Mouse (Mus musculus) heart, postnatal 36 days (tissue): ENCODE results near the gene Irf9. TPM values are rescaled to one million over a fixed set of nuclear protein-coding genes. Genes with fewer than 3 reads are reported as not detected.

Experiments used
- DNase-seq, 2 experiments: peaks; one replicate each; pipeline ENCODE4 v3.0.0; 2021 to 2022
- intact Hi-C: fragments of 180-260 bp; cut with DNase I; formaldehyde crosslinking; loops from one replicate; pipeline ENCODE4 v1.15.1; 2025
- total RNA-seq, 2 experiments: library from RNA; stranded (reverse); gene quantifications; 2 replicates each; pipeline ENCODE4 v1.2.3; 2021

The Irf9 gene
- total RNA-seq, 2 experiments from 2014 or later: 10.6 to 17.7 TPM

- DNase-seq: no peak
- intact Hi-C loops: no loop called here
These were observed 46.5 kb downstream of the Irf9 start, which contains the start of gene Tssk4 for GRCm38 (mm10) chr14:55649884-55650283. Tssk4 (plus strand) TSS chr14:55650184.

GRCm38 (mm10) chr14:55651528-55651927 is 48.2 kb downstream of the Irf9 start:
- DNase-seq: no peak
- intact Hi-C loops: no loop called here

DNA sequence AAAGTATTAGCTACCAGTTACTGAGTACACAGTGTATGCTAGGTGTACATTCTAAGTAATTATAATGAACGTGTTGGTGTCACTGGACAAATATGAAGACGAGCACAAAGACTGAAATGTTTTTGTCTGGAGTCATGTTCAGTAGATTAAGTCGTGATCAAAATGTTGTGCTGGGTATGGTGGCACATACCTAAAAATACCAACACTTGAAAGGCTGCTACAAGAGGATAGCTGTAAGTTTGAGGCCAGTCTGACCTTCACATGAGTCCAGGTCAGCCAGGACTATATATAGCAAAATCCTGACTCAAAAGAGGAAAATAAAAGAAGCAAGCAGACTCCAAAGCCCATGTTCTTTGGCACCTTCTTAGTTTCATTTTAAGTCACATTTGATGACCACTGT is 53.6 kb downstream of the Irf9 start:
- intact Hi-C loops: loop anchor here (2.0 kb wide), 1 partner anchor 14 kb away; the partner anchor contains the start of gene Tm9sf1
- no peak for DNase-seq

GRCm38 (mm10) chr14:55658011-55658410 is 54.6 kb downstream of the Irf9 start:
- intact Hi-C loops: no loop called here
- no peak for DNase-seq

Other genes starting within 250 kb of the Irf9 start
- 100 to 1,000 TPM; 118 to 130 TPM for gene Dhrs4, start 124.8 kb upstream of the Irf9 start, total RNA-seq
- gene Carmil3, start 112.9 kb upstream of the Irf9 start, total RNA-seq: 1 to 10 TPM; 3.1 to 3.2 TPM
- gene Cpne6, start 93.1 kb upstream of the Irf9 start, total RNA-seq: not detected
- gene Nrl, start 78.6 kb upstream of the Irf9 start, total RNA-seq: not detected
- 10 to 100 TPM; 12.9 to 13.2 TPM for gene Pck2, start 63.3 kb upstream of the Irf9 start, total RNA-seq
- 100 to 1,000 TPM; 138 to 148 TPM for gene Dcaf11, start 43.6 kb upstream of the Irf9 start, total RNA-seq
- gene A730061H03Rik, start 43.2 kb upstream of the Irf9 start, total RNA-seq: not detected
- 100 to 1,000 TPM; 188 to 200 TPM for gene Fitm1, start 28.0 kb upstream of the Irf9 start, total RNA-seq
- gene Psme1, start 25.4 kb upstream of the Irf9 start, total RNA-seq: 100 to 1,000 TPM; 250 to 298 TPM
- gene Emc9, start 18.3 kb upstream of the Irf9 start, total RNA-seq: 10 to 100 TPM; 59.7 to 63.2 TPM
- 100 to 1,000 TPM; 103 to 107 TPM for gene Psme2, start 12.5 kb upstream of the Irf9 start, total RNA-seq
- gene Rnf31, start 11.9 kb upstream of the Irf9 start, total RNA-seq: 10 to 100 TPM; 29.1 to 35.0 TPM
- gene Rec8, start 14.5 kb downstream of the Irf9 start, total RNA-seq: under 1 TPM; 0.11 to 0.19 TPM
- 10 to 100 TPM; 54.1 to 62.7 TPM for gene Ipo4, start 32.4 kb downstream of the Irf9 start, total RNA-seq
- 1 to 10 TPM; 3.0 to 3.7 TPM for gene Gm49378, start 34.3 kb downstream of the Irf9 start, total RNA-seq
- 10 to 100 TPM; 38.3 to 42.1 TPM for gene Tm9sf1, start 40.2 kb downstream of the Irf9 start, total RNA-seq
- under 1 TPM; 0.51 to 0.61 TPM for gene Tssk4, start 46.6 kb downstream of the Irf9 start, total RNA-seq
- 10 to 100 TPM; 42.6 to 57.7 TPM for gene Mdp1, start 56.9 kb downstream of the Irf9 start, total RNA-seq
- 10 to 100 TPM; 10.8 to 11.0 TPM for gene Gmpr2, start 68.4 kb downstream of the Irf9 start, total RNA-seq
- gene Nedd8, start 68.6 kb downstream of the Irf9 start, total RNA-seq: 100 to 1,000 TPM; 242 to 257 TPM
- gene Tinf2, start 78.2 kb downstream of the Irf9 start, total RNA-seq: 10 to 100 TPM in 1 of 2 experiments, 1 to 10 TPM in 1; 10.0 to 12.9 TPM
- under 1 TPM; 0.31 to 0.33 TPM for gene Tgm1, start 110.4 kb downstream of the Irf9 start, total RNA-seq
- gene Rabggta, start 118.7 kb downstream of the Irf9 start, total RNA-seq: 10 to 100 TPM; 12.7 to 13.3 TPM
- gene Dhrs1, start 142.1 kb downstream of the Irf9 start, total RNA-seq: 10 to 100 TPM; 41.3 to 44.2 TPM
- 10 to 100 TPM in 1 of 2 experiments, 1 to 10 TPM in 1; 8.4 to 12.8 TPM for gene Nop9, start 142.1 kb downstream of the Irf9 start, total RNA-seq
- 1 to 10 TPM in 1 of 2 experiments, under 1 TPM in 1; 0.64 to 1.6 TPM for gene Cideb, start 154.9 kb downstream of the Irf9 start, total RNA-seq
- under 1 TPM in 1 of 2 experiments, not detected in 1; 0.19 TPM for gene Ltb4r2, start 157.9 kb downstream of the Irf9 start, total RNA-seq
- gene Ltb4r1, start 162.4 kb downstream of the Irf9 start, total RNA-seq: under 1 TPM in 1 of 2 experiments, not detected in 1; 0.24 TPM
- 10 to 100 TPM; 18.0 to 21.0 TPM for gene Adcy4, start 180.5 kb downstream of the Irf9 start, total RNA-seq
- gene Ripk3, start 185.3 kb downstream of the Irf9 start, total RNA-seq: 1 to 10 TPM; 3.0 to 5.1 TPM
- gene Nfatc4, start 219.6 kb downstream of the Irf9 start, total RNA-seq: 1 to 10 TPM; 5.0 to 5.1 TPM